9 mouse cellular contexts compared by ENCODE assay signal in the genomic region with DNA sequence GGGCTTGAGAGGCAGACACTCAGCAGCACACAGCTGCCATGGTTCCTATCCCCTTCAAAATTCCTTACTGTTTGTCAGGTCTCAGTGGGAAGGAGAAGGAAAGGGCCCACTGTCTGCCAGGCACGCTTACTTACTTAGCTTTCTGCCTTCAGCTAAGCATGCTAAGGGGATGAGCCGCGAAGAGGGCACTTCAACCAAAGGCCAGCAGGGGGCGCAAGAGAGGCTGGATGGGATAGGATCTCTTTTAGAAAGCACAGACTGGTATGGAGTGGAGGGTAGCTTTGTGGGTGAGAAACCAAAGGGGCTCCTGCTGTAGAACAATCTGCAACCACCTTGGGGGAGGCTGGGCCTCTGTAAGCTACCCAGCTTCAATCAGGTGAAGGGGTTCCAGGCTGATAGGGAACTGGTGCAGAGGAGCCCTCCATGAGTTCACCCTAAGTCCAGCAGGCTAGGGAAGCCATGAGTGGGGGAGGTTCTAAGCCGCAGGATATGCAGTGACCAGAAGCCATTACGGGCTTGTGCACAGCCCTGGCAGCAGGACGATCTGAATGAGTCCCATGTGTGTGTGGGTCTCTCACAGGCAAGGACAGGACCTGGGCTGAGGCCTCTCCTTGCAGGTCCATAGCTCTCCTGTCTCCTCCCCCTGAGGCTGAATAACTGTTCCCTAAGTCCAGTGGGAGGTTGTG. TPM values are rescaled to one million over a fixed set of nuclear protein-coding genes. Genes with fewer than 3 reads are reported as not detected.
A peak's percentile ranks its signal among the peaks of the same experiment; 100 is the strongest.
DNase-seq lines count a peak whose midpoint lies in the region; ATAC-seq lines count a peak whose summit lies in the region.
"Had no signal": no experiment of that assay in that cellular context is flagged by ENCODE, and none has a peak within 500 bp of the region (broad histone marks: within the 10 kb centered on the region; RNA-seq: fewer than 3 reads in every experiment).

No protein-coding gene starts in this region.

- H3K9me3 ChIP-seq in forebrain, embryonic 14.5 days (replicated peaks; ENCODE audit: control insufficient read depth, low read length) = no peaks in the 10 kb centered on the region
- no peaks in the 10 kb centered on the region for H3K9me3 ChIP-seq in hindbrain, embryonic 14.5 days (ENCODE audit: control insufficient read depth, low read length)

- H3K27me3 ChIP-seq in forebrain, embryonic 14.5 days (replicated peaks; ENCODE audit: control insufficient read depth, insufficient read depth, low read length) = no peaks in the 10 kb centered on the region
- H3K27me3 ChIP-seq in hindbrain, embryonic 14.5 days (ENCODE audit: control insufficient read depth, insufficient read depth, low read length) = no peaks in the 10 kb centered on the region

- DNase-seq in NIH3T3 (ENCODE audit: low read depth) = peak; percentile 86
- peak; percentile 79 for DNase-seq in forebrain, embryonic 14.5 days (ENCODE audit: low spot score)
- peak; percentile 79 for DNase-seq in hindbrain, embryonic 14.5 days (ENCODE audit: low spot score)
- peak; percentile 89 to 90 for DNase-seq in layer of hippocampus, postnatal 10 days (ENCODE audit: low spot score in 2 of 2)
- peak; percentile 72 to 88 for DNase-seq in lung, postnatal 4 days
- peak; percentile 64 for DNase-seq in right cerebral cortex, adult 18-20 months
- peak; percentile 75 for DNase-seq in urinary bladder, postnatal 10 days (ENCODE audit: low spot score)

- WGBS in forebrain, embryonic 14.5 days = 29% methylated on average over 7 of the region's 7 CpGs
- 43% methylated on average over 7 of the region's 7 CpGs for WGBS in hindbrain, embryonic 14.5 days

- H3K27ac ChIP-seq in forebrain, embryonic 14.5 days (ENCODE audit: low read depth, low read length) = no peak overlapping the region
- H3K27ac ChIP-seq in hindbrain, embryonic 14.5 days = no peak overlapping the region
- H3K27ac ChIP-seq: macrophage had no signal

- peak; percentile 77 for ATAC-seq in cerebellum, adult (ENCODE audit: insufficient number of reproducible peaks, low FRiP score, low TSS enrichment)
- peak; percentile 55 for ATAC-seq in forebrain, embryonic 14.5 days
- ATAC-seq in hindbrain, embryonic 14.5 days (ENCODE audit: low FRiP score) = peak; percentile 64; the same call in 1 of the 2 replicates

- no peak overlapping the region for H3K4me2 ChIP-seq in forebrain, embryonic 14.5 days (ENCODE audit: low read length)
- no peak overlapping the region for H3K4me2 ChIP-seq in hindbrain, embryonic 14.5 days (replicated peaks)

- no peak overlapping the region for H3K9ac ChIP-seq in forebrain, embryonic 14.5 days (ENCODE audit: low read length)
- H3K9ac ChIP-seq in hindbrain, embryonic 14.5 days = no peak overlapping the region

- no peaks in the 10 kb centered on the region for H3K36me3 ChIP-seq in forebrain, embryonic 14.5 days (ENCODE audit: control insufficient read depth, insufficient read depth, low read length)
- H3K36me3 ChIP-seq in hindbrain, embryonic 14.5 days (replicated peaks; ENCODE audit: control insufficient read depth, insufficient read depth) = no peaks in the 10 kb centered on the region

- H3K4me1 ChIP-seq in forebrain, embryonic 14.5 days (ENCODE audit: control insufficient read depth, insufficient read depth, low read length) = no peaks in the 10 kb centered on the region
- H3K4me1 ChIP-seq in hindbrain, embryonic 14.5 days (replicated peaks; ENCODE audit: control insufficient read depth, insufficient read depth, low read length) = no peaks in the 10 kb centered on the region

- H3K4me3 ChIP-seq in forebrain, embryonic 14.5 days (ENCODE audit: low read depth, low read length) = no peak overlapping the region
- no peak overlapping the region for H3K4me3 ChIP-seq in hindbrain, embryonic 14.5 days (replicated peaks; ENCODE audit: low read length)

RNA-seq across cellular contexts. Expression of a gene that starts 19.5 kb away (rescaled TPM):
- 0.21 TPM in 1 of 2 replicates, not detected in the other for polyA plus RNA-seq in forebrain, embryonic 14.5 days (2014; fragmentation: Nextera tagmentation; extraction: Ambion mirVana)
- polyA plus RNA-seq in hindbrain, embryonic 14.5 days (2014; fragmentation: Nextera tagmentation; extraction: Ambion mirVana) = 0.08 and 0.31 TPM in 2 replicates
- not detected for total RNA-seq in layer of hippocampus, postnatal 10 days (2021)
- polyA plus RNA-seq: macrophage had no signal

RNA-seq across cellular contexts. Expression of a gene that starts 49.5 kb away (rescaled TPM):
- 64.5 and 68.8 TPM in 2 replicates for polyA plus RNA-seq in forebrain, embryonic 14.5 days (2014; fragmentation: Nextera tagmentation; extraction: Ambion mirVana)
- polyA plus RNA-seq in hindbrain, embryonic 14.5 days (2014; fragmentation: Nextera tagmentation; extraction: Ambion mirVana) = 39.8 and 42.7 TPM in 2 replicates
- 10 to 100 TPM in 1 of 2 experiments, 1 to 10 TPM in 1; 9.0 to 11.1 TPM for total RNA-seq in layer of hippocampus, postnatal 10 days (2021)
